Mouse (Mus musculus): Measurements from ENCODE around the gene Kctd11.

GRCm38 (mm10) chr11:69833554-69833953 lies 47.7 kb downstream of the Kctd11 start:
- TF ChIP-seq CTCF (IDR thresholded peaks at IDR 0.05) = no peak
- no peak for TF ChIP-seq POLR2A (IDR thresholded peaks at IDR 0.05; ENCODE audit: insufficient read depth, low read depth, low read length)
